Mouse (Mus musculus): ENCODE data around the gene Cep112. TPM values are rescaled to one million over a fixed set of nuclear protein-coding genes. Genes with fewer than 3 reads are reported as not detected.

The Cep112 gene
- polyA plus RNA-seq, 1 experiment, result 0.97 TPM

DNA sequence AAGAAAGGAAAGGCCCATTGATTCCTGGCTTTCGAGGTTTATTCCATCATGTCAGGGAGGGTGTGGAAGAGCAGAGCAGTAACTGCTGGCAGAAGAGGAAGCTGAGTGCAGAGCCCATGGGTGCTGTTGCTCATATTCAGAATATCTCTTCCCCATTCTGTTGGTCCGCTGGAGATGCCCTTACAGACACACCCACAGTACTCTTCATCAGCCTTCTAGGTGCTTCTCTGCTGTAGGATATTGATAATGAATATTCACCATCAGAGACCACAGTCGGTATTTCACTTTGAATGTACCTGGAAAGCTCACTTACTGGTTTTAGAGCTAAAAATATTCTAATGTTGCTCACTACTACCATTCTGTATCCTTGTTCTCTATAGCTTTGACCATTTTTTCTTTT, 109.0 kb downstream of the Cep112 start:
- Histone ChIP-seq H3K4me3 (ENCODE audit: insufficient read depth, poor library complexity, severe bottlenecking) (no peak overlapping the region), H3K79me3 (ENCODE audit: low read depth) (no peaks in the 10 kb centered on the region), H3K79me2 (ENCODE audit: control insufficient read depth, insufficient read depth) (no peaks in the 10 kb centered on the region), H3ac (ENCODE audit: control insufficient read depth, insufficient read length, low read depth) (no peak overlapping the region), H3K27me3 (ENCODE audit: control insufficient read depth, insufficient read depth, insufficient read length) (no peaks in the 10 kb centered on the region), H3K36me3 (ENCODE audit: control insufficient read depth, insufficient read depth) (no peaks in the 10 kb centered on the region)
- TF ChIP-seq FOSL1 (IDR thresholded peaks at IDR 0.05; ENCODE audit: insufficient read depth, low read length, poor library complexity, severe bottlenecking), result no peak
- TF ChIP-seq CEBPB (IDR thresholded peaks at IDR 0.05; ENCODE audit: low read depth), result no peak
- TF ChIP-seq CTCF (IDR thresholded peaks at IDR 0.05; ENCODE audit: control insufficient read depth, insufficient read depth, insufficient read length), result no peak
- no peak for TF ChIP-seq USF1 (IDR thresholded peaks at IDR 0.05; ENCODE audit: low read depth)
- no peak for TF ChIP-seq MAX (IDR thresholded peaks at IDR 0.05)
- no peak for TF ChIP-seq MYOG (IDR thresholded peaks at IDR 0.05; ENCODE audit: control insufficient read depth, extremely low read depth, insufficient read length)
- TF ChIP-seq MYOD1 (IDR thresholded peaks at IDR 0.05; ENCODE audit: control insufficient read depth, insufficient read length, low read depth), result no peak

DNA sequence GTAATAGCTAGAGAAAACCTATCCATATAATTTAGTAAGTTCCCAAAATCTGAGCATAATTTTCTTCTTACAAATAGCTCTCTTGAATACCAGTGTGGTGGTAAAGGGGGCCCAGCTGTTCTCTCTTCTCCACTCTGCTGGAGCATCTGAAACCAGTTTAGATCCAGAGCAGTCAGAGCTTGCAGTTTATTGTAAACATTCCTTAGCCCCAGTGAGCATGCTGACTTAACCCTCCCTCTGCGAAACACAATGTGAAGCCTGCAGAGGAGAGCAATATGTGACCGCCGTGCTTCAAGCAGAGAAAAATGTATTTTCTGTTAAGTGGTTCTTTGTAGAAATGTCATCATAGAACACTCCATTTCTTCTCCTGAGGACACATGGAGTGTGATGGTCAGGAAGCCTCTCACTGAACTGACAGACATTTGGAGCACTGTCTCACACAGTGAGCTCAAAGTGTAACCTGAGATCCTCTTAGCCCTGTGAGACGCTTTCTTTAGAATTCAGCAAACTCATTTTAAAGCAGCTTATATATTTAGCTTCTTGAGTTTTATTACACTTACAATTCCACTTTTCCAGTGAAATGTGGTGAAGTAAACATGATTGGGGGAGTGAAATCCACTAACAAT, 128.1 kb downstream of the Cep112 start:
- H3K36me3 ChIP-seq (ENCODE audit: control insufficient read depth, insufficient read depth), result no peaks in the 10 kb centered on the region
- H3K27me3 ChIP-seq (ENCODE audit: control insufficient read depth, insufficient read depth, insufficient read length), result no peaks in the 10 kb centered on the region
- H3K79me2 ChIP-seq (ENCODE audit: control insufficient read depth, insufficient read depth), result no peaks in the 10 kb centered on the region
- H3K79me3 ChIP-seq (ENCODE audit: low read depth), result no peaks in the 10 kb centered on the region
- H3ac ChIP-seq (ENCODE audit: control insufficient read depth, insufficient read length, low read depth), result no peak overlapping the region
- no peak overlapping the region for H3K4me3 ChIP-seq (ENCODE audit: insufficient read depth, poor library complexity, severe bottlenecking)
- no peak for TF ChIP-seq CEBPB (IDR thresholded peaks at IDR 0.05; ENCODE audit: low read depth)
- TF ChIP-seq FOSL1 (IDR thresholded peaks at IDR 0.05; ENCODE audit: insufficient read depth, low read length, poor library complexity, severe bottlenecking), result no peak
- TF ChIP-seq USF1 (IDR thresholded peaks at IDR 0.05; ENCODE audit: low read depth), result no peak
- TF ChIP-seq MAX (IDR thresholded peaks at IDR 0.05), result no peak
- no peak for TF ChIP-seq MYOG (IDR thresholded peaks at IDR 0.05; ENCODE audit: control insufficient read depth, extremely low read depth, insufficient read length)
- TF ChIP-seq CTCF (IDR thresholded peaks at IDR 0.05; ENCODE audit: control insufficient read depth, insufficient read depth, insufficient read length), result no peak
- no peak for TF ChIP-seq MYOD1 (IDR thresholded peaks at IDR 0.05; ENCODE audit: control insufficient read depth, insufficient read length, low read depth)

DNA sequence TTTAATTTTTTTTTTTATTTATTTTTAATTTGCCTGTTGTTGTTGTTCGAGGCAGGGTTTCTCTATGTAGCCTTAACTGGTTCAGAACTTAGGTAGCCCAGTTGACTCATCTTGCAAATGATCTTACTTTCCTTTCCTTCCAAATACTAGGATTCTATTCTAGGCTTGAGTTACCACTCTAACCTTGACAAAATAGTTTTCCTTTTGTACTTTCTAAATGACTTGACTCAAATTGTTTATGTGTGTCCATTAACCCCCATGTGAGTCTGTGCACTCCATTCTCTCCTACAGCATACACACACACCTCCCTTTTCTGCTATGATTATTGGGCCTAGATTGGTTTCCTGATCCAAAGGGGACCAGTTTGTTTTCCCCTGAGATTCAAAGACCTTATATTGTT, 128.9 kb downstream of the Cep112 start:
- H3ac ChIP-seq (ENCODE audit: control insufficient read depth, insufficient read length, low read depth), result no peak overlapping the region
- H3K27me3 ChIP-seq (ENCODE audit: control insufficient read depth, insufficient read depth, insufficient read length), result no peaks in the 10 kb centered on the region
- no peak for TF ChIP-seq MAX (IDR thresholded peaks at IDR 0.05)
- no peak for TF ChIP-seq MYOG (IDR thresholded peaks at IDR 0.05; ENCODE audit: control insufficient read depth, extremely low read depth, insufficient read length)
- TF ChIP-seq USF1 (IDR thresholded peaks at IDR 0.05; ENCODE audit: low read depth), result no peak
- no peak for TF ChIP-seq CTCF (IDR thresholded peaks at IDR 0.05; ENCODE audit: control insufficient read depth, insufficient read depth, insufficient read length)
- no peak for TF ChIP-seq FOSL1 (IDR thresholded peaks at IDR 0.05; ENCODE audit: insufficient read depth, low read length, poor library complexity, severe bottlenecking)
- TF ChIP-seq MYOD1 (IDR thresholded peaks at IDR 0.05; ENCODE audit: control insufficient read depth, insufficient read length, low read depth), result no peak
- TF ChIP-seq CEBPB (IDR thresholded peaks at IDR 0.05; ENCODE audit: low read depth), result no peak
- H3K4me3 ChIP-seq (ENCODE audit: insufficient read depth, poor library complexity, severe bottlenecking), result no peak overlapping the region
- no peaks in the 10 kb centered on the region for H3K79me3 ChIP-seq (ENCODE audit: low read depth)
- no peaks in the 10 kb centered on the region for H3K79me2 ChIP-seq (ENCODE audit: control insufficient read depth, insufficient read depth)
- H3K36me3 ChIP-seq (ENCODE audit: control insufficient read depth, insufficient read depth), result no peaks in the 10 kb centered on the region

GRCm38 (mm10) chr11:108558544-108558943, 133.6 kb downstream of the Cep112 start:
- Histone ChIP-seq H3K79me3 (ENCODE audit: low read depth) (no peaks in the 10 kb centered on the region), H3ac (ENCODE audit: control insufficient read depth, insufficient read length, low read depth) (no peak overlapping the region), H3K4me3 (ENCODE audit: insufficient read depth, poor library complexity, severe bottlenecking) (no peak overlapping the region), H3K36me3 (ENCODE audit: control insufficient read depth, insufficient read depth) (no peaks in the 10 kb centered on the region), H3K27me3 (ENCODE audit: control insufficient read depth, insufficient read depth, insufficient read length) (no peaks in the 10 kb centered on the region), H3K79me2 (ENCODE audit: control insufficient read depth, insufficient read depth) (no peaks in the 10 kb centered on the region)
- TF ChIP-seq MYOD1 (IDR thresholded peaks at IDR 0.05; ENCODE audit: control insufficient read depth, insufficient read length, low read depth), result no peak
- no peak for TF ChIP-seq MYOG (IDR thresholded peaks at IDR 0.05; ENCODE audit: control insufficient read depth, extremely low read depth, insufficient read length)
- TF ChIP-seq CEBPB (IDR thresholded peaks at IDR 0.05; ENCODE audit: low read depth), result no peak
- TF ChIP-seq FOSL1 (IDR thresholded peaks at IDR 0.05; ENCODE audit: insufficient read depth, low read length, poor library complexity, severe bottlenecking), result no peak
- TF ChIP-seq MAX (IDR thresholded peaks at IDR 0.05), result no peak
- TF ChIP-seq CTCF (IDR thresholded peaks at IDR 0.05; ENCODE audit: control insufficient read depth, insufficient read depth, insufficient read length), result no peak
- TF ChIP-seq USF1 (IDR thresholded peaks at IDR 0.05; ENCODE audit: low read depth), result no peak

DNA sequence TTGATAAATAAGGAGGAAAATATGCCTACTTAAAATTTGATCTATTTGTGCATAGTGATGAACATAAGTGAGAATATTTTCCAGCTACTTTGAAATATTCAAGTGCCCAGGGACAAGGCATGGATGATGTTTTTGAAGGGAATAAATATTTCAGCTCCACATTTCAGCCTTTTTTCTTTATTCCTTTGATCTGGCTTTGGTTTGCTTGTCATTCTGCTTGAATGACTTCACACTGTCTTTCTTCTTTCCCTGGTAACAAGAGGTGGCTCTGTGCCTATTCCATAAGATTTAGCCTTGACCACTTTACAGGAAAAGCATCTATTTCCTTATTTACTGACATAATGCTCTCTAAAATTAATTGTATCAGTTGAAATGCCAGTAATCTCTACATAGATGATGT, 134.5 kb downstream of the Cep112 start:
- Histone ChIP-seq H3K79me2 (ENCODE audit: control insufficient read depth, insufficient read depth) (no peaks in the 10 kb centered on the region), H3K27me3 (ENCODE audit: control insufficient read depth, insufficient read depth, insufficient read length) (no peaks in the 10 kb centered on the region), H3K4me3 (ENCODE audit: insufficient read depth, poor library complexity, severe bottlenecking) (no peak overlapping the region), H3K36me3 (ENCODE audit: control insufficient read depth, insufficient read depth) (no peaks in the 10 kb centered on the region), H3ac (ENCODE audit: control insufficient read depth, insufficient read length, low read depth) (no peak overlapping the region), H3K79me3 (ENCODE audit: low read depth) (no peaks in the 10 kb centered on the region)
- no peak for TF ChIP-seq MAX (IDR thresholded peaks at IDR 0.05)
- no peak for TF ChIP-seq MYOD1 (IDR thresholded peaks at IDR 0.05; ENCODE audit: control insufficient read depth, insufficient read length, low read depth)
- TF ChIP-seq USF1 (IDR thresholded peaks at IDR 0.05; ENCODE audit: low read depth), result no peak
- TF ChIP-seq CEBPB (IDR thresholded peaks at IDR 0.05; ENCODE audit: low read depth), result no peak
- TF ChIP-seq CTCF (IDR thresholded peaks at IDR 0.05; ENCODE audit: control insufficient read depth, insufficient read depth, insufficient read length), result no peak
- TF ChIP-seq FOSL1 (IDR thresholded peaks at IDR 0.05; ENCODE audit: insufficient read depth, low read length, poor library complexity, severe bottlenecking), result no peak
